Mouse (Mus musculus): ENCODE results near the gene Gm20807. TPM values are rescaled to one million over a fixed set of nuclear protein-coding genes. Genes with fewer than 3 reads are reported as not detected.
"Not testable (repeated sequence)": the region's sequence is repeated elsewhere in the genome, so short reads cannot be mapped to it uniquely, and the experiment has no call there.

Gm20807 gene
- not detected in 2 replicates for polyA plus RNA-seq (2014; fragmentation: Nextera tagmentation; extraction: Ambion mirVana)

DNA sequence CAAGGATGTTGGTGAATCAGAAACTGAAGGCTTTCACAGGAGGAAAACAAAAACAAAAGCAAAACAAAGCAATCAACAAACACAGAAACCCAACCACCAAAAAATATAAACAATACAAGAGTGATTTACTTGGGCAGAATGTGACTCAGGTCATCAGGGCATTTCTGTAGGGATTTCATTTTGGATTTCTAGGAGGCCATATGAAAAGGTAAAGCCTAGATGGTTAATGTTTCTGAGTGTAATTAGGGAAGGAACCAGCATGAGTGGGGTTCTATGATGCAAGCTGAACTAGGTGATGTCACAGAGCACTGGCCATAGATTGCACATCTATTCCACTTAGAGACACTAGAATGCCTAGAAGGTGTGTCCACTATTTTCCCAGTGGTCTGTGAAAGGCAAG, at the start of gene Gm20807:
Gene Gm20807, plus strand, starts transcription at position 301 of the 400 bp plus-strand sequence.
- not testable (repeated sequence) for H3K4me2 ChIP-seq (ENCODE audit: low read depth, severe bottlenecking); H3K27ac ChIP-seq (replicated peaks; ENCODE audit: low read depth, low read length); ATAC-seq (ENCODE audit: insufficient number of reproducible peaks, low FRiP score, low TSS enrichment, low read depth); H3K27me3 ChIP-seq (ENCODE audit: control insufficient read depth, insufficient read depth, low read length); H3K4me1 ChIP-seq (ENCODE audit: control insufficient read depth, insufficient read depth, low read length); H3K9ac ChIP-seq (ENCODE audit: low read length); H3K4me3 ChIP-seq (ENCODE audit: low read depth, low read length); H3K9me3 ChIP-seq (ENCODE audit: control insufficient read depth, low read length); DNase-seq (ENCODE audit: low spot score); H3K36me3 ChIP-seq (ENCODE audit: control insufficient read depth, insufficient read depth, low read length)

Other genes starting within 250 kb of the Gm20807 start
- gene Gm21891, start 90.6 kb downstream of the Gm20807 start, polyA plus RNA-seq (2014; fragmentation: Nextera tagmentation; extraction: Ambion mirVana) = not detected in 2 replicates
- gene Gm21425, start 119.1 kb downstream of the Gm20807 start, polyA plus RNA-seq (2014; fragmentation: Nextera tagmentation; extraction: Ambion mirVana) = not detected in 2 replicates
- not detected in 2 replicates for gene Gm21828, start 181.0 kb downstream of the Gm20807 start, polyA plus RNA-seq (2014; fragmentation: Nextera tagmentation; extraction: Ambion mirVana)
- not detected in 2 replicates for gene Gm21440, start 209.5 kb downstream of the Gm20807 start, polyA plus RNA-seq (2014; fragmentation: Nextera tagmentation; extraction: Ambion mirVana)
- gene Gm21454, start 209.6 kb downstream of the Gm20807 start, polyA plus RNA-seq (2014; fragmentation: Nextera tagmentation; extraction: Ambion mirVana) = not detected in 2 replicates

All from limb, embryonic 11.5 days (tissue).